Mouse (Mus musculus): ENCODE data around the gene Slc25a44. TPM values are rescaled to one million over a fixed set of nuclear protein-coding genes. Genes with fewer than 3 reads are reported as not detected.
"Not testable (repeated sequence)": the region's sequence is repeated elsewhere in the genome, so short reads cannot be mapped to it uniquely, and the experiment has no call there.

Gene Slc25a44
- polyA plus RNA-seq, 1 experiment from 2014 or later: 36.4 TPM

- peak; percentile 56 for DNase-seq (ENCODE audit: low spot score)
- H3K9me3 ChIP-seq (ENCODE audit: control insufficient read depth, low read length): no peaks in the 10 kb centered on the region
- no peak overlapping the region for H3K27ac ChIP-seq
- peak; percentile 23; the same call in 1 of the 2 replicates for ATAC-seq (ENCODE audit: low FRiP score)
- WGBS: 24% methylated on average over 27 of the region's 27 CpGs
- H3K27me3 ChIP-seq (ENCODE audit: control insufficient read depth, insufficient read depth, low read length): no peaks in the 10 kb centered on the region
- H3K4me1 ChIP-seq (replicated peaks; ENCODE audit: control insufficient read depth, insufficient read depth, low read length): no peaks in the 10 kb centered on the region; the same call in 1 of the 2 replicates
- peak overlapping the region; percentile 25; the same call in 1 of the 2 replicates for H3K4me2 ChIP-seq (replicated peaks)
- no peak overlapping the region for H3K9ac ChIP-seq
- no peak overlapping the region for H3K4me3 ChIP-seq (replicated peaks; ENCODE audit: low read length)
- H3K36me3 ChIP-seq (replicated peaks; ENCODE audit: control insufficient read depth, insufficient read depth): peaks cover 80% of the 10 kb centered on the region
Observed at GRCm38 (mm10) chr3:88440500-88441381, 15.8 kb upstream of the Slc25a44 start.

- Histone ChIP-seq H3K4me2 (replicated peaks) (no peak overlapping the region), H3K9ac (no peak overlapping the region), H3K9me3 (ENCODE audit: control insufficient read depth, low read length) (no peaks in the 10 kb centered on the region), H3K4me1 (replicated peaks; ENCODE audit: control insufficient read depth, insufficient read depth, low read length) (no peaks in the 10 kb centered on the region; the same call in 1 of the 2 replicates), H3K27me3 (ENCODE audit: control insufficient read depth, insufficient read depth, low read length) (no peaks in the 10 kb centered on the region), H3K36me3 (replicated peaks; ENCODE audit: control insufficient read depth, insufficient read depth) (peaks cover 75% of the 10 kb centered on the region), H3K27ac (no peak overlapping the region), H3K4me3 (replicated peaks; ENCODE audit: low read length) (no peak overlapping the region)
- DNase-seq (ENCODE audit: low spot score): no peak
- no peak for ATAC-seq (ENCODE audit: low FRiP score)
- WGBS: 39% methylated on average over 4 of the region's 4 CpGs
Observed at GRCm38 (mm10) chr3:88439582-88439981, 14.6 kb upstream of the Slc25a44 start.

GRCm38 (mm10) chr3:88437454-88437853 is 12.5 kb upstream of the Slc25a44 start:
- Histone ChIP-seq H3K27ac (no peak overlapping the region), H3K36me3 (replicated peaks; ENCODE audit: control insufficient read depth, insufficient read depth) (peaks cover 70% of the 10 kb centered on the region)
- ATAC-seq (ENCODE audit: low FRiP score): no peak

GRCm38 (mm10) chr3:88436395-88437201 is 11.7 kb upstream of the Slc25a44 start:
- peaks cover 67% of the 10 kb centered on the region for H3K36me3 ChIP-seq (replicated peaks; ENCODE audit: control insufficient read depth, insufficient read depth)
- peak overlapping the region; percentile 42; the same call in 1 of the 2 replicates for H3K9ac ChIP-seq
- no peaks in the 10 kb centered on the region; the same call in 1 of the 2 replicates for H3K4me1 ChIP-seq (replicated peaks; ENCODE audit: control insufficient read depth, insufficient read depth, low read length)
- no peaks in the 10 kb centered on the region for H3K9me3 ChIP-seq (ENCODE audit: control insufficient read depth, low read length)
- no peaks in the 10 kb centered on the region for H3K27me3 ChIP-seq (ENCODE audit: control insufficient read depth, insufficient read depth, low read length)
- H3K4me3 ChIP-seq (replicated peaks; ENCODE audit: low read length): peak overlapping the region; percentile 14
- peak; percentile 66; the same call in 1 of the 2 replicates for ATAC-seq (ENCODE audit: low FRiP score)
- H3K4me2 ChIP-seq (replicated peaks): peak overlapping the region; percentile 40
- DNase-seq (ENCODE audit: low spot score): peak; percentile 42
- H3K27ac ChIP-seq: no peak overlapping the region
- WGBS: 11% methylated on average over 29 of the region's 29 CpGs

More at GRCm38 (mm10) chr3:88437454-88437853, 12.5 kb upstream of the Slc25a44 start:
- Histone ChIP-seq H3K9me3 (ENCODE audit: control insufficient read depth, low read length) (no peaks in the 10 kb centered on the region), H3K9ac (no peak overlapping the region), H3K4me1 (replicated peaks; ENCODE audit: control insufficient read depth, insufficient read depth, low read length) (no peaks in the 10 kb centered on the region; the same call in 1 of the 2 replicates), H3K4me2 (replicated peaks) (peak overlapping the region; percentile 40), H3K4me3 (replicated peaks; ENCODE audit: low read length) (no peak overlapping the region), H3K27me3 (ENCODE audit: control insufficient read depth, insufficient read depth, low read length) (no peaks in the 10 kb centered on the region)
- WGBS: 77% methylated on average over 10 of the region's 10 CpGs
- DNase-seq (ENCODE audit: low spot score): no peak

- Histone ChIP-seq H3K4me3 (replicated peaks; ENCODE audit: low read length) (no peak overlapping the region), H3K27ac (no peak overlapping the region), H3K36me3 (replicated peaks; ENCODE audit: control insufficient read depth, insufficient read depth) (peaks cover 59% of the 10 kb centered on the region), H3K4me1 (replicated peaks; ENCODE audit: control insufficient read depth, insufficient read depth, low read length) (no peaks in the 10 kb centered on the region), H3K27me3 (ENCODE audit: control insufficient read depth, insufficient read depth, low read length) (no peaks in the 10 kb centered on the region), H3K9ac (no peak overlapping the region), H3K9me3 (ENCODE audit: control insufficient read depth, low read length) (no peaks in the 10 kb centered on the region), H3K4me2 (replicated peaks) (no peak overlapping the region)
- ATAC-seq (ENCODE audit: low FRiP score) (no peak), DNase-seq (ENCODE audit: low spot score) (no peak)
- 62% methylated on average over 10 of the region's 10 CpGs for WGBS
Observed at GRCm38 (mm10) chr3:88435515-88435914, 10.6 kb upstream of the Slc25a44 start.

- not testable (repeated sequence) for H3K27me3 ChIP-seq (ENCODE audit: control insufficient read depth, insufficient read depth, low read length); H3K4me1 ChIP-seq (replicated peaks; ENCODE audit: control insufficient read depth, insufficient read depth, low read length); H3K4me3 ChIP-seq (replicated peaks; ENCODE audit: low read length); H3K27ac ChIP-seq; H3K9ac ChIP-seq; DNase-seq (ENCODE audit: low spot score); H3K4me2 ChIP-seq (replicated peaks); H3K36me3 ChIP-seq (replicated peaks; ENCODE audit: control insufficient read depth, insufficient read depth); H3K9me3 ChIP-seq (ENCODE audit: control insufficient read depth, low read length); ATAC-seq (ENCODE audit: low FRiP score)
- WGBS: 74% methylated on average over 8 of the region's 8 CpGs
Observed at GRCm38 (mm10) chr3:88428639-88429038, 3.7 kb upstream of the Slc25a44 start.

GRCm38 (mm10) chr3:88427342-88427905 is 2.5 kb upstream of the Slc25a44 start:
- 90% methylated on average over 4 of the region's 4 CpGs for WGBS
- Histone ChIP-seq H3K4me3 (replicated peaks; ENCODE audit: low read length) (no peak overlapping the region), H3K4me2 (replicated peaks) (no peak overlapping the region), H3K27me3 (ENCODE audit: control insufficient read depth, insufficient read depth, low read length) (no peaks in the 10 kb centered on the region), H3K36me3 (replicated peaks; ENCODE audit: control insufficient read depth, insufficient read depth) (no peaks in the 10 kb centered on the region), H3K27ac (no peak overlapping the region), H3K9me3 (ENCODE audit: control insufficient read depth, low read length) (no peaks in the 10 kb centered on the region), H3K4me1 (replicated peaks; ENCODE audit: control insufficient read depth, insufficient read depth, low read length) (peaks cover 20% of the 10 kb centered on the region), H3K9ac (no peak overlapping the region)
- ATAC-seq (ENCODE audit: low FRiP score) (no peak), DNase-seq (ENCODE audit: low spot score) (no peak)

- ATAC-seq (ENCODE audit: low FRiP score) (no peak), DNase-seq (ENCODE audit: low spot score) (no peak)
- no peak overlapping the region for H3K4me3 ChIP-seq (replicated peaks; ENCODE audit: low read length)
- H3K36me3 ChIP-seq (replicated peaks; ENCODE audit: control insufficient read depth, insufficient read depth): peaks cover 6% of the 10 kb centered on the region
- peaks cover 29% of the 10 kb centered on the region for H3K4me1 ChIP-seq (replicated peaks; ENCODE audit: control insufficient read depth, insufficient read depth, low read length)
- 84% methylated on average over 10 of the region's 10 CpGs for WGBS
- no peak overlapping the region for H3K4me2 ChIP-seq (replicated peaks)
- peak overlapping the region; percentile 31; the same call in 1 of the 2 replicates for H3K9ac ChIP-seq
- H3K27me3 ChIP-seq (ENCODE audit: control insufficient read depth, insufficient read depth, low read length): no peaks in the 10 kb centered on the region
- no peaks in the 10 kb centered on the region for H3K9me3 ChIP-seq (ENCODE audit: control insufficient read depth, low read length)
- H3K27ac ChIP-seq: no peak overlapping the region; the same call in 1 of the 2 replicates
Observed at GRCm38 (mm10) chr3:88425708-88426420, 925 bp upstream of the Slc25a44 start.
